Mouse (Mus musculus): ENCODE measurements at regions not wholly inside any gene's neighbourhood (a gene's known extent, or its start where the extent isn't known, plus 50 kb on each side); places are given as distances from the start of the nearest gene placed in this dataset.

DNA sequence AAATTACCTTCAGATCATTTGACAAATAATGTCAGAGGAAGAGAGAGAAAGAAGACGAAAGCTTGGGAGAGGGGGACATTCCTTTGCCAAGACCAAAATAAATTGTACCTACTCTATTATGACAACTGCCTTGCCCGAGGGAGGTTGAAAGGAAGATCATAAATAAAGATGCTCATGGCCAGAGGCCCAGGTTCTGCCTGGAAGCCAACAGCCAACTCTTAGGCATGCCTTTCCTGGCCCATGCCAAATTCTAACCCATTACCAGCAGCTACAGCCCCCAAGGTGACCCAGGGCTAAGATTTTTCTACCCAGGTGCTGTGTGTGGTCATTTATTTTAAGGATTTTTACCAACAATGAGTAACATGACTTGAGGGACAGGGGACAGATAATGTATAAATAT is 54.9 kb downstream of the Cbln1 start:
- no peak overlapping the region for H3K27ac ChIP-seq (ENCODE audit: low read depth, low read length)
- no peaks in the 10 kb centered on the region for H3K4me1 ChIP-seq (replicated peaks; ENCODE audit: control insufficient read depth, insufficient read depth, low read length)
- ATAC-seq (replicated peaks; ENCODE audit: low FRiP score): no peak
- WGBS: 81% methylated on average over 2 of the region's 2 CpGs
- no peaks in the 10 kb centered on the region for H3K9me3 ChIP-seq (ENCODE audit: control insufficient read depth, low read length)
- no peak for DNase-seq (ENCODE audit: low spot score)
- no peak overlapping the region for H3K9ac ChIP-seq (ENCODE audit: low read length)
- H3K27me3 ChIP-seq (ENCODE audit: control insufficient read depth, insufficient read depth, low read length): no peaks in the 10 kb centered on the region
- no peak overlapping the region for H3K4me2 ChIP-seq (ENCODE audit: low read depth, low read length, severe bottlenecking)
- no peak overlapping the region for H3K4me3 ChIP-seq (ENCODE audit: low read depth, low read length)
- H3K36me3 ChIP-seq (ENCODE audit: control insufficient read depth, insufficient read depth, low read length): no peaks in the 10 kb centered on the region

DNA sequence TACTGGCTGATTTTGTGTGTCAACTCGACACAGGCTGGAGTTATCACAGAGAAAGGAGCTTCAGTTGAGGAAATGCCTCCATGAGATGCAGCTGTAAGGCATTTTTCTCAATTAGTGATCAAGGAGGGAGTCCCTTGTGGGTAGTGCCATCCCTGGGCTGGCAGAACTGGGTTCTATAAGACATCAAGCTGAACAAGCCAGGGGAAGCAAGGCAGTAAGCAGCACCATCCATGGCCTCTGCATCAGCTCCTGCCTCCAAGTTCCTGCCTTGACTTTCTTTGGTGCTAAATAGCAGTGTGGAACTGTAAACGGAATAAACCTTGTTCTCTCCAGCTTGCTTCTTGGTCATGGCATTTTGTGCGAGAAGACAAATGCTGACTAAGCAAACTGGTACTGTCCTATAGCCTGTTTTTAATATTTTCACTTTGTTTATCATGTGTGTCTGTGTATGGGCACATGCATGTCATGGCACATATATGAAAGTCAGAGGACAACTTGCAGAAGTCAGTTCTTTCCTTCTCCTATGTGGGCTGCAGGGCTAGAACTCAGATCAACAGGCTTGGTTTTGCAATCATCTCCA is 57.3 kb downstream of the Cbln1 start:
- 89% methylated on average over 3 of the region's 3 CpGs for WGBS
- no peak overlapping the region for H3K9ac ChIP-seq (ENCODE audit: low read length)
- H3K27ac ChIP-seq (ENCODE audit: low read depth, low read length): no peak overlapping the region
- no peak overlapping the region for H3K4me3 ChIP-seq (ENCODE audit: low read depth, low read length)
- H3K36me3 ChIP-seq (ENCODE audit: control insufficient read depth, insufficient read depth, low read length): no peaks in the 10 kb centered on the region
- H3K4me2 ChIP-seq (ENCODE audit: low read depth, low read length, severe bottlenecking): no peak overlapping the region
- no peaks in the 10 kb centered on the region for H3K27me3 ChIP-seq (ENCODE audit: control insufficient read depth, insufficient read depth, low read length)
- no peaks in the 10 kb centered on the region for H3K4me1 ChIP-seq (replicated peaks; ENCODE audit: control insufficient read depth, insufficient read depth, low read length)
- no peak for DNase-seq (ENCODE audit: low spot score)
- ATAC-seq (replicated peaks; ENCODE audit: low FRiP score): no peak
- no peaks in the 10 kb centered on the region for H3K9me3 ChIP-seq (ENCODE audit: control insufficient read depth, low read length)

DNA sequence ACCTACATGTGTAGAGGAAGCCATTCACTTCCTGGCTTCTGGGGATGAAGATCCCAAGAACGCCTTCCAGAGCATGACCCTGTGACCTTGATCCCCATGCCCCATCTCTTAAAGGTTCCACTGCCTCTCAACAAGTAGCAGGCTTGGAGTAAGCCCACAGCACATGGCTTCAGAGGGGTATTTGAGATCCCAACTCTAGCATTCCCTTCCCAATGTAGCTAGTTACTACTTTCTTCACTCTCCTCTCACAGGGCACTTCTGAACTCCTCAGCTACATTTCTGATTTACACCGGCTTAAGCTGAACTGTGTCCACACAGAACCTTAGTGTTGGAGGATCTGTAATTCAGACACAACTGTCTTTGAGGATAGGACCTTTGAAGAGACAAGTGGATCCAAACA is 83.4 kb downstream of the Cbln1 start:
- DNase-seq (ENCODE audit: low spot score) (no peak), ATAC-seq (replicated peaks; ENCODE audit: low FRiP score) (no peak)
- Histone ChIP-seq H3K4me3 (ENCODE audit: low read depth, low read length) (no peak overlapping the region), H3K36me3 (ENCODE audit: control insufficient read depth, insufficient read depth, low read length) (no peaks in the 10 kb centered on the region), H3K9ac (ENCODE audit: low read length) (no peak overlapping the region), H3K9me3 (ENCODE audit: control insufficient read depth, low read length) (no peaks in the 10 kb centered on the region), H3K27ac (ENCODE audit: low read depth, low read length) (no peak overlapping the region), H3K4me1 (replicated peaks; ENCODE audit: control insufficient read depth, insufficient read depth, low read length) (no peaks in the 10 kb centered on the region), H3K27me3 (ENCODE audit: control insufficient read depth, insufficient read depth, low read length) (no peaks in the 10 kb centered on the region), H3K4me2 (ENCODE audit: low read depth, low read length, severe bottlenecking) (no peak overlapping the region)
- 82% methylated on average over 2 of the region's 2 CpGs for WGBS

DNA sequence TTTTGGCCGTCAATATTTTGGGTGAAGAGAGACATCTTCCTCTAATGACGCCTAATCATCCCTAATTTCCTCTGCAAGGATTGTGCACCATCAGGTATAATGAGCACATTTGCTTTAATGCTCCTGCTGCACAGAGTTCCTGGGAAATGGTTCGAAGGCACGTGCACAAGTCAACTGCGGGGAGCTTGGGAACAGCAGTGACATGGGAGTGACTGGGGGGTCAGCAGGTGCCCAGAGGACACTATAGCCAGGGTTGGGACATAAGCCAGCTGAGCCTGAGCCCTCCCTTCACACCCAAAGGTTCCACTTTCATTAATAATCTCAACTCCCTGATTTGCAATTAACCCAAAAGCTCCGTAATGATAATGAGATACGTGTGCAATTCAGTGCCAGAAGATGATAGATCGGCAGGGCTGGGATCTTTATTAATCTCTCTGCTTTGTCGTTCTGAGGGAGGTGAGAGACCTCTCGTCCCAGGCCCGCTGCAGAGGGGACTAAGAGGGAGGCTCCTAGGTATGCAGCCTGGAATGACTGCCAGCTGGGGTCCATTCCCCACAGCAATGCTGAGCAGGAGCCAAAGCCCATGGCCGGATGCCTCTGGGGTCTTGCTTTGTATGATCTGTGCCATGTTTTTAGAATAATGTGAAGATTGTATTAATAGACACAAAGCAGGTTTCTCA is 88.7 kb downstream of the Cbln1 start:
- DNase-seq (ENCODE audit: low spot score): no peak
- H3K4me2 ChIP-seq (ENCODE audit: low read depth, low read length, severe bottlenecking): no peak overlapping the region
- no peaks in the 10 kb centered on the region for H3K27me3 ChIP-seq (ENCODE audit: control insufficient read depth, insufficient read depth, low read length)
- H3K4me3 ChIP-seq (ENCODE audit: low read depth, low read length): no peak overlapping the region
- no peaks in the 10 kb centered on the region for H3K4me1 ChIP-seq (replicated peaks; ENCODE audit: control insufficient read depth, insufficient read depth, low read length)
- H3K9ac ChIP-seq (ENCODE audit: low read length): no peak overlapping the region
- no peaks in the 10 kb centered on the region for H3K9me3 ChIP-seq (ENCODE audit: control insufficient read depth, low read length)
- no peaks in the 10 kb centered on the region for H3K36me3 ChIP-seq (ENCODE audit: control insufficient read depth, insufficient read depth, low read length)
- no peak for ATAC-seq (replicated peaks; ENCODE audit: low FRiP score)
- 74% methylated on average over 12 of the region's 12 CpGs for WGBS
- no peak overlapping the region for H3K27ac ChIP-seq (ENCODE audit: low read depth, low read length)

DNA sequence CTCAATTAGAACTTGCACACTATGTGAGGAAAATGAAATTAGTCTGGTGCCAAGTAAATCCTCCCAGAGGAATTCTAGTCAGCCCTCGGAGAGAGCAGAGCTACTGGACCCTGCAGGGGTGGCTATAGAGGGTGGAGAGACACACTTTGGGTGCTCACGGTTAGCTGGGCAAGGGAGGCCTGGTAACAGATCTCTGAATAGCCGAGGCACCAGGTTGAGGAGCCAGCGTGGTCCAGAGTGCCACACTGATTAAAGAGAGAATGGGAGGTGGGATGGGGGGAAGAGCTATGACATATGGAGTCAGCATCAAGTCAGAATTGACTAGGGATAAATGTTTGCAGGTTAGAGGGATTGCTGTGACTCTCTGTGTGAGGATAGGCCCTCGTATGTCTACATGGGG is 90.1 kb downstream of the Cbln1 start:
- WGBS: 85% methylated on average over 5 of the region's 5 CpGs

DNA sequence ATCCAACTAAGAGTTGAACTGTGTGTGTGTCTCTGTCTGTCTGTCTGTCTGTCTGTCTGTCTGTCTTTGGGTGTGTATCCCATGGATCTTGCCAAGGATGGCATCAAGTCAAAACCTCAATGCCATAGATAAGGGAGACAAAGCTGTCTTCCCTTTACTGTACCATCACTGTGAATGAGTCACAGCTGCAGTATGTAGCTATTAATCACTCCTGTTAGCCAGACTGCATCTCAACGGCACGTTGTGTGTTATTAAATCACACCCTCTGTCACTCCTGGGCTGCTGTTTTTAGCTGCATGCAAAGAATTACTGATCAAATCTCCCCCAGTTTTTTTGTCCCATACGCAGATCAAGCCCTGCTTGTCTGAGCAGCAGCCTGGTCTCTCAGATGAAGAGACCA is 91.6 kb downstream of the Cbln1 start:
- no peaks in the 10 kb centered on the region for H3K36me3 ChIP-seq (ENCODE audit: control insufficient read depth, insufficient read depth, low read length)
- H3K4me1 ChIP-seq (replicated peaks; ENCODE audit: control insufficient read depth, insufficient read depth, low read length): no peaks in the 10 kb centered on the region
- no peak for DNase-seq (ENCODE audit: low spot score)
- H3K4me3 ChIP-seq (ENCODE audit: low read depth, low read length): no peak overlapping the region
- ATAC-seq (replicated peaks; ENCODE audit: low FRiP score): no peak
- H3K9me3 ChIP-seq (ENCODE audit: control insufficient read depth, low read length): no peaks in the 10 kb centered on the region
- no peak overlapping the region for H3K27ac ChIP-seq (ENCODE audit: low read depth, low read length)
- 82% methylated on average over 3 of the region's 3 CpGs for WGBS
- no peaks in the 10 kb centered on the region for H3K27me3 ChIP-seq (ENCODE audit: control insufficient read depth, insufficient read depth, low read length)
- no peak overlapping the region for H3K4me2 ChIP-seq (ENCODE audit: low read depth, low read length, severe bottlenecking)
- H3K9ac ChIP-seq (ENCODE audit: low read length): no peak overlapping the region

More for the DNA sequence above, 90.1 kb downstream of the Cbln1 start:
- DNase-seq (ENCODE audit: low spot score) (no peak), ATAC-seq (replicated peaks; ENCODE audit: low FRiP score) (no peak)
- Histone ChIP-seq H3K27ac (ENCODE audit: low read depth, low read length) (no peak overlapping the region), H3K36me3 (ENCODE audit: control insufficient read depth, insufficient read depth, low read length) (no peaks in the 10 kb centered on the region), H3K9ac (ENCODE audit: low read length) (no peak overlapping the region), H3K4me2 (ENCODE audit: low read depth, low read length, severe bottlenecking) (no peak overlapping the region), H3K4me3 (ENCODE audit: low read depth, low read length) (no peak overlapping the region), H3K9me3 (ENCODE audit: control insufficient read depth, low read length) (no peaks in the 10 kb centered on the region), H3K27me3 (ENCODE audit: control insufficient read depth, insufficient read depth, low read length) (no peaks in the 10 kb centered on the region), H3K4me1 (replicated peaks; ENCODE audit: control insufficient read depth, insufficient read depth, low read length) (no peaks in the 10 kb centered on the region)

DNA sequence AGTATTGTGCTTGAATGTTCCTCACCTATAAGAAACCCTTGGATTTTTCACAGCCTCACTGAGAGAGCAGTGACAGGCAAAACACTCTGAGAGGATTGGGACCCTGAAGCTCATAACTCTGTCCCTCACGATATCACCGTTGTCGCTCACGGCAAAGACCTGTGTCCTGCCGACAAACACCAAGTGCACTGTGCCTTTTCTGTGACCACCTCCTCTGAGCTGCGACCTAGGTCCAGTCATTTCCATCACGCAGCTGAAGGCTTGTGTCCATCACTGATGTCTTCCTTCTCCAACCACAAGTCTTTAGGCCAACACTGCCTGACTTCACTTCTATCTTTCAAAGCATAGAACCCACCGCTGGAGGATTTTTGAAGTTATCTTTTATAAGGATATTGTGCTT is 93.1 kb downstream of the Cbln1 start:
- DNase-seq (ENCODE audit: low spot score) (no peak), ATAC-seq (replicated peaks; ENCODE audit: low FRiP score) (no peak)
- H3K9me3 ChIP-seq (ENCODE audit: control insufficient read depth, low read length): no peaks in the 10 kb centered on the region
- H3K27me3 ChIP-seq (ENCODE audit: control insufficient read depth, insufficient read depth, low read length): no peaks in the 10 kb centered on the region
- no peak overlapping the region for H3K9ac ChIP-seq (ENCODE audit: low read length)
- H3K4me2 ChIP-seq (ENCODE audit: low read depth, low read length, severe bottlenecking): no peak overlapping the region
- whole genome bisulfite sequencing: 95% methylated on average over 8 of the region's 8 CpGs
- H3K4me3 ChIP-seq (ENCODE audit: low read depth, low read length): no peak overlapping the region
- no peaks in the 10 kb centered on the region for H3K4me1 ChIP-seq (replicated peaks; ENCODE audit: control insufficient read depth, insufficient read depth, low read length)
- H3K36me3 ChIP-seq (ENCODE audit: control insufficient read depth, insufficient read depth, low read length): no peaks in the 10 kb centered on the region
- no peak overlapping the region for H3K27ac ChIP-seq (ENCODE audit: low read depth, low read length)

DNA sequence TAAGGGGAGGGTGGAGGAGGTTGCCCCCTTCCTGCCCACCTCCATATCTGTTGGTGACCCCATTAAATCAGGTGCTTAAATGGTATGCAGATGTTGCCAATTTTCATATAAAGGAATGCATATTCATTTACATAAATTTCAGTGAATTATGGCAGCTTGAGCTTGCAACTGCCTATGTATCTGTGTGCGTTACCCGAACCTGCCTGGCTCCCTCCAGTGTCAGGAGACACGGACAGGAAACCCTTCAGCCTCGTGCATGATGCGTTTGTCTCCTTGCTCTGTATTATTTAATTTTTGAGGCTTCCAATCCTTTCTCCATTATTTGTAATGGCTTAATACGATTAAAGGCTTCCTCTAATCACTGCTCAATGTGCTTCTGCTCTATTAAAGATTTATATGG is 98.4 kb downstream of the Cbln1 start:
- Histone ChIP-seq H3K9me3 (ENCODE audit: control insufficient read depth, low read length) (no peaks in the 10 kb centered on the region), H3K9ac (ENCODE audit: low read length) (no peak overlapping the region), H3K4me2 (ENCODE audit: low read depth, low read length, severe bottlenecking) (no peak overlapping the region), H3K4me3 (ENCODE audit: low read depth, low read length) (no peak overlapping the region), H3K27me3 (ENCODE audit: control insufficient read depth, insufficient read depth, low read length) (no peaks in the 10 kb centered on the region), H3K27ac (ENCODE audit: low read depth, low read length) (no peak overlapping the region), H3K36me3 (ENCODE audit: control insufficient read depth, insufficient read depth, low read length) (no peaks in the 10 kb centered on the region), H3K4me1 (replicated peaks; ENCODE audit: control insufficient read depth, insufficient read depth, low read length) (no peaks in the 10 kb centered on the region)
- 73% methylated on average over 6 of the region's 6 CpGs for WGBS
- DNase-seq (ENCODE audit: low spot score): no peak
- no peak for ATAC-seq (replicated peaks; ENCODE audit: low FRiP score)

DNA sequence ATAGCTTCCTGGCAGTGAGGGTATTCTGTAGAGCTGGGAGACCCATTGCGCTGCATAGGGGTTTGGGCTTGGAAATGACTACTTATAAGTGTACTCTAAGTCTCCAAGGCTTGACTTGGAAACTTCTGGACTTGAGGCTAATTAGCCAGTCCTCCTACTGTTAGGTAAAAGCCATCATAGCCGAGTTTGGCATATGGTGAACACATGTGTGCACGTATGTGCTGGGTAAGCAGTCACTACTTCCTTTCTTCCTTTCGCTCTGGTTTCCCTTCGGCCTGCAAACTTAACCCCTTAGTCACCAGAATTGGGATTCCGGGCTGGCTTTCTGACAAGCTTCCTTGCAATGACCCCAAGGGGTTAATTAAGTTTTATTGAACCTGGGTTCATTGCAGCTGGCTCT is 98.9 kb downstream of the Cbln1 start:
- 37% methylated on average over 6 of the region's 6 CpGs for WGBS
- no peaks in the 10 kb centered on the region for H3K36me3 ChIP-seq (ENCODE audit: control insufficient read depth, insufficient read depth, low read length)
- H3K27me3 ChIP-seq (ENCODE audit: control insufficient read depth, insufficient read depth, low read length): no peaks in the 10 kb centered on the region
- no peak for ATAC-seq (replicated peaks; ENCODE audit: low FRiP score)
- H3K9ac ChIP-seq (ENCODE audit: low read length): no peak overlapping the region
- no peak overlapping the region for H3K4me2 ChIP-seq (ENCODE audit: low read depth, low read length, severe bottlenecking)
- H3K27ac ChIP-seq (ENCODE audit: low read depth, low read length): no peak overlapping the region
- no peak overlapping the region for H3K4me3 ChIP-seq (ENCODE audit: low read depth, low read length)
- no peaks in the 10 kb centered on the region for H3K9me3 ChIP-seq (ENCODE audit: control insufficient read depth, low read length)
- DNase-seq (ENCODE audit: low spot score): no peak
- H3K4me1 ChIP-seq (replicated peaks; ENCODE audit: control insufficient read depth, insufficient read depth, low read length): no peaks in the 10 kb centered on the region
